Mouse (Mus musculus): ENCODE measurements around the gene Btbd9. TPM values are rescaled to one million over a fixed set of nuclear protein-coding genes. Genes with fewer than 3 reads are reported as not detected.

The Btbd9 gene
- polyA plus RNA-seq, 1 experiment: 15.3 TPM

- Histone ChIP-seq H3K27me3 (ENCODE audit: control insufficient read depth, insufficient read depth, insufficient read length) (no peaks in the 10 kb centered on the region), H3K36me3 (ENCODE audit: control insufficient read depth, insufficient read depth) (no peaks in the 10 kb centered on the region), H3K79me3 (ENCODE audit: low read depth) (no peaks in the 10 kb centered on the region), H3ac (ENCODE audit: control insufficient read depth, insufficient read length, low read depth) (no peak overlapping the region), H3K79me2 (ENCODE audit: control insufficient read depth, insufficient read depth) (no peaks in the 10 kb centered on the region), H3K4me3 (ENCODE audit: insufficient read depth, poor library complexity, severe bottlenecking) (no peak overlapping the region)
- TF ChIP-seq MYOG (IDR thresholded peaks at IDR 0.05; ENCODE audit: control insufficient read depth, extremely low read depth, insufficient read length): no peak
Observed at GRCm38 (mm10) chr17:30489629-30490028, 86.7 kb downstream of the Btbd9 start.

GRCm38 (mm10) chr17:30487695-30488094 is 88.6 kb downstream of the Btbd9 start:
- Histone ChIP-seq H3K79me3 (ENCODE audit: low read depth) (no peaks in the 10 kb centered on the region), H3K4me3 (ENCODE audit: insufficient read depth, poor library complexity, severe bottlenecking) (no peak overlapping the region), H3K36me3 (ENCODE audit: control insufficient read depth, insufficient read depth) (no peaks in the 10 kb centered on the region), H3K79me2 (ENCODE audit: control insufficient read depth, insufficient read depth) (no peaks in the 10 kb centered on the region), H3K27me3 (ENCODE audit: control insufficient read depth, insufficient read depth, insufficient read length) (no peaks in the 10 kb centered on the region), H3ac (ENCODE audit: control insufficient read depth, insufficient read length, low read depth) (no peak overlapping the region)
- TF ChIP-seq MYOG (IDR thresholded peaks at IDR 0.05; ENCODE audit: control insufficient read depth, extremely low read depth, insufficient read length) (no peak), MAX (IDR thresholded peaks at IDR 0.05) (no peak), MYOD1 (IDR thresholded peaks at IDR 0.05; ENCODE audit: control insufficient read depth, insufficient read length, low read depth) (no peak), FOSL1 (IDR thresholded peaks at IDR 0.05; ENCODE audit: insufficient read depth, low read length, poor library complexity, severe bottlenecking) (no peak), CTCF (IDR thresholded peaks at IDR 0.05; ENCODE audit: control insufficient read depth, insufficient read depth, insufficient read length) (no peak), USF1 (IDR thresholded peaks at IDR 0.05; ENCODE audit: low read depth) (no peak), CEBPB (IDR thresholded peaks at IDR 0.05; ENCODE audit: low read depth) (no peak)

GRCm38 (mm10) chr17:30485067-30485854 is 91.0 kb downstream of the Btbd9 start:
- Histone ChIP-seq H3K79me2 (ENCODE audit: control insufficient read depth, insufficient read depth) (no peaks in the 10 kb centered on the region), H3ac (ENCODE audit: control insufficient read depth, insufficient read length, low read depth) (no peak overlapping the region), H3K79me3 (ENCODE audit: low read depth) (no peaks in the 10 kb centered on the region), H3K4me3 (ENCODE audit: insufficient read depth, poor library complexity, severe bottlenecking) (no peak overlapping the region), H3K36me3 (ENCODE audit: control insufficient read depth, insufficient read depth) (no peaks in the 10 kb centered on the region), H3K27me3 (ENCODE audit: control insufficient read depth, insufficient read depth, insufficient read length) (no peaks in the 10 kb centered on the region)
- TF ChIP-seq FOSL1 (IDR thresholded peaks at IDR 0.05; ENCODE audit: insufficient read depth, low read length, poor library complexity, severe bottlenecking) (no peak), CEBPB (IDR thresholded peaks at IDR 0.05; ENCODE audit: low read depth) (no peak), USF1 (IDR thresholded peaks at IDR 0.05; ENCODE audit: low read depth) (no peak), MAX (IDR thresholded peaks at IDR 0.05) (no peak), MYOD1 (IDR thresholded peaks at IDR 0.05; ENCODE audit: control insufficient read depth, insufficient read length, low read depth) (no peak), CTCF (IDR thresholded peaks at IDR 0.05; ENCODE audit: control insufficient read depth, insufficient read depth, insufficient read length) (no peak)

GRCm38 (mm10) chr17:30484446-30485066 is 91.7 kb downstream of the Btbd9 start:
- Histone ChIP-seq H3K79me2 (ENCODE audit: control insufficient read depth, insufficient read depth) (no peaks in the 10 kb centered on the region), H3ac (ENCODE audit: control insufficient read depth, insufficient read length, low read depth) (no peak overlapping the region), H3K27me3 (ENCODE audit: control insufficient read depth, insufficient read depth, insufficient read length) (no peaks in the 10 kb centered on the region), H3K36me3 (ENCODE audit: control insufficient read depth, insufficient read depth) (no peaks in the 10 kb centered on the region), H3K4me3 (ENCODE audit: insufficient read depth, poor library complexity, severe bottlenecking) (no peak overlapping the region), H3K79me3 (ENCODE audit: low read depth) (no peaks in the 10 kb centered on the region)
- no peak for TF ChIP-seq USF1 (IDR thresholded peaks at IDR 0.05; ENCODE audit: low read depth)
- TF ChIP-seq FOSL1 (IDR thresholded peaks at IDR 0.05; ENCODE audit: insufficient read depth, low read length, poor library complexity, severe bottlenecking): no peak
- no peak for TF ChIP-seq MYOD1 (IDR thresholded peaks at IDR 0.05; ENCODE audit: control insufficient read depth, insufficient read length, low read depth)
- TF ChIP-seq CTCF (IDR thresholded peaks at IDR 0.05; ENCODE audit: control insufficient read depth, insufficient read depth, insufficient read length): no peak
- no peak for TF ChIP-seq MYOG (IDR thresholded peaks at IDR 0.05; ENCODE audit: control insufficient read depth, extremely low read depth, insufficient read length)
- TF ChIP-seq CEBPB (IDR thresholded peaks at IDR 0.05; ENCODE audit: low read depth): no peak
- no peak for TF ChIP-seq MAX (IDR thresholded peaks at IDR 0.05)

GRCm38 (mm10) chr17:30481766-30482165 is 94.5 kb downstream of the Btbd9 start:
- no peaks in the 10 kb centered on the region for H3K36me3 ChIP-seq (ENCODE audit: control insufficient read depth, insufficient read depth)
- H3ac ChIP-seq (ENCODE audit: control insufficient read depth, insufficient read length, low read depth): no peak overlapping the region
- no peaks in the 10 kb centered on the region for H3K27me3 ChIP-seq (ENCODE audit: control insufficient read depth, insufficient read depth, insufficient read length)
- no peaks in the 10 kb centered on the region for H3K79me3 ChIP-seq (ENCODE audit: low read depth)
- H3K79me2 ChIP-seq (ENCODE audit: control insufficient read depth, insufficient read depth): no peaks in the 10 kb centered on the region
- TF ChIP-seq CEBPB (IDR thresholded peaks at IDR 0.05; ENCODE audit: low read depth): no peak
- no peak for TF ChIP-seq CTCF (IDR thresholded peaks at IDR 0.05; ENCODE audit: control insufficient read depth, insufficient read depth, insufficient read length)
- no peak for TF ChIP-seq MAX (IDR thresholded peaks at IDR 0.05)
- no peak for TF ChIP-seq USF1 (IDR thresholded peaks at IDR 0.05; ENCODE audit: low read depth)
- no peak overlapping the region for H3K4me3 ChIP-seq (ENCODE audit: insufficient read depth, poor library complexity, severe bottlenecking)

GRCm38 (mm10) chr17:30481341-30481740 is 94.9 kb downstream of the Btbd9 start:
- Histone ChIP-seq H3ac (ENCODE audit: control insufficient read depth, insufficient read length, low read depth) (no peak overlapping the region), H3K27me3 (ENCODE audit: control insufficient read depth, insufficient read depth, insufficient read length) (no peaks in the 10 kb centered on the region), H3K79me3 (ENCODE audit: low read depth) (no peaks in the 10 kb centered on the region), H3K4me3 (ENCODE audit: insufficient read depth, poor library complexity, severe bottlenecking) (no peak overlapping the region), H3K36me3 (ENCODE audit: control insufficient read depth, insufficient read depth) (no peaks in the 10 kb centered on the region), H3K79me2 (ENCODE audit: control insufficient read depth, insufficient read depth) (no peaks in the 10 kb centered on the region)
- TF ChIP-seq USF1 (IDR thresholded peaks at IDR 0.05; ENCODE audit: low read depth): no peak
- no peak for TF ChIP-seq FOSL1 (IDR thresholded peaks at IDR 0.05; ENCODE audit: insufficient read depth, low read length, poor library complexity, severe bottlenecking)
- TF ChIP-seq CTCF (IDR thresholded peaks at IDR 0.05; ENCODE audit: control insufficient read depth, insufficient read depth, insufficient read length): no peak
- no peak for TF ChIP-seq MAX (IDR thresholded peaks at IDR 0.05)
- no peak for TF ChIP-seq MYOD1 (IDR thresholded peaks at IDR 0.05; ENCODE audit: control insufficient read depth, insufficient read length, low read depth)
- no peak for TF ChIP-seq CEBPB (IDR thresholded peaks at IDR 0.05; ENCODE audit: low read depth)
- no peak for TF ChIP-seq MYOG (IDR thresholded peaks at IDR 0.05; ENCODE audit: control insufficient read depth, extremely low read depth, insufficient read length)

Measured in C2C12 (cell line).